Mouse (Mus musculus): ENCODE data around the gene Ubqln1.
"Not testable (repeated sequence)": the region's sequence is repeated elsewhere in the genome, so short reads cannot be mapped to it uniquely, and the experiment has no call there.

The Ubqln1 gene

GRCm38 (mm10) chr13:58149629-58150028, 65.8 kb downstream of the Ubqln1 start:
- DNase-seq, result no peak

GRCm38 (mm10) chr13:58149033-58149558, 66.4 kb downstream of the Ubqln1 start:
- peak in 1 of 2 experiments; percentile 27 for DNase-seq

DNA sequence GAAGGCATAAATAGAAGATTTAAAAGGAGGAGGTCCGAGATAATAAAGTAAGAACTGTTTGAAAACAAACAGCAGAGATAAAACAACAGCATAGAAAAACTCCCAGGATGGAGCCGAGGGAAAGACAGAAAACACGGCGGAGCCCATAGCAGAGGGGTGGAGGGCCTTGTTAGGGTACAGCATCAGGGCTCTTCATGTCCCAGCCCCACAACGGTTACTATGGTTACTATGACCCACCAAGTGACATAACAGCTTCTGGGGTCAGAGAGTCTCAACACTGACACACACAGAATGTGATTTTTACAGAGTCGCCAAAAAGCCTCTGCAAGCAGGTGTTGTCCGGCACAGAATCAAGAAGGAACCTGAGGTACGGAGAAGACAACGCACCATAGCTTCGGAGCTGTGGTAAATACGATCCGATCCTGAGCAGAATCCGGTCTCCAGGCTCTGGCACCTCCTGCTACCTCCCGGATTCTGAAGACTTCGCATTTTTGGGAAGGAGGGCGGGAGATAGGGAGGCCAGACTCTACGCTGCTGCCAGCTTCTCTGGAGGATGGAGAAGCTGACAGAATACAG, 67.1 kb downstream of the Ubqln1 start:
- DNase-seq, result peak; percentile 20 to 25

DNA sequence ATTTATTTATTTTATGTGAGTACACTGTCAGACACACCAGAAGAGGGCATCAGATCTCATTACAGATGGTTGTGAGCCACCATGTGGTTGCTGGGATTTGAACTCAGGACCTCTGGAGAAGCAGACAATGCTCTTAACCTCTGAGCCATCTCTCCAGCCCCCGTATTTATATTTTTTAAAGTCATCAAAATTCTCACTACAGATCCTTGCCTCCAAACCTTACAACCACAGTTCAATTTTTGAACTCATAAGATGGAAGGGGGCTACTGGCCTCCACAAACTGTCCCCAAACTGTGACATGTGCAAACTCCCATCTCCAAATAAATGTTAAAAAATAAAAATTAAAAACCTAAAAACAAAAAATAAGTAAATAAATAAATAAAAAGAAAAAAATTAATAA, 67.7 kb downstream of the Ubqln1 start:
- DNase-seq, result no peak

GRCm38 (mm10) chr13:58146603-58147002, 68.8 kb downstream of the Ubqln1 start:
- DNase-seq, result not testable (repeated sequence)

DNA sequence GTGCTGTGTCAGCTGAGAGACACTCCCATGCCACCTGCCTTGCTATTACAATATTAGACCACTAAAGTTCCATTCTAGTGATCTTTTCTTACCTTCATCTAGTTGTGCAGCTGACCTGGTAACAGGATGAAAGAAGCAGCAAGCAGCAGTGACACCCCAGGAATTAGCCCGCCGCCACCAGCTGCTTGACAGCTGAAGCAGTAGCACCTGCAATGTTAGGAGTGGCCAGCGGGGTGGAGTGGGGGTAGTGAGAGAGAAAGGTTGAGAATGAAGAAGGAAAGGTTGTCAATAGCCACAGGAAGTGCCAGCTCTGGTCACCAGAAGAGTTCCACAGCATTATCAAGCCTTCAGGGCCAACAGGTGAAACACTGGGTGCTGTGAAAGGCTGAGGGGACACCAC, 83.8 kb downstream of the Ubqln1 start:
- DNase-seq, result peak in 1 of 2 experiments; percentile 26

DNA sequence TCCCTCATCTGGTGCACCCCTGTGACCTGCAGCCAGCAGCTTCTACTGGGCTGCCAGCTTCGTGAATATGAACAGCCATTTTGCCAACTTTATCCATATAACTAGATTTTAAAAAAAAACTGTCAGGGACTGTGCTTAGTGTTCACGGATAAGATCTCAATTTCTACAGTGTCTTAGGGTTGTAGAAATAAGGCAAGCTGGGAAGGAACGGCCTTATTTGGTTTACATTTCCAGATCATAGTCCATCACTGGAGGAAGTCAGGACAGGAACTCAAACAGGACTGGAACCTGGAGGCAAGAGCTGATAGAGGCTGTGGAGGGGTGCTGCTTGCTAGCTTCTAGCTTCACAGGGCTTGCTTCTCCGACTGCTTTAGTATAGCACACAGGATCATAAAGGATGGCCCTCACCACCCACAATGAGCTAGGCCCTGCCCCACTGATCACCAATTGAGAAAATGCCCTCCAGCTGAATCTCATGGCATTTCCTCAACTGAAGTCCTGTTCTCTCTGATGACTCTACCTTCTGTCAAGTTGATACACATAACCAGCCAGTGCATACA, 85.7 kb downstream of the Ubqln1 start:
- peak in 1 of 2 experiments; percentile 23 for DNase-seq

- DNase-seq, result peak; percentile 92 to 93
Observed at GRCm38 (mm10) chr13:58128768-58129671, 86.4 kb downstream of the Ubqln1 start.

DNA sequence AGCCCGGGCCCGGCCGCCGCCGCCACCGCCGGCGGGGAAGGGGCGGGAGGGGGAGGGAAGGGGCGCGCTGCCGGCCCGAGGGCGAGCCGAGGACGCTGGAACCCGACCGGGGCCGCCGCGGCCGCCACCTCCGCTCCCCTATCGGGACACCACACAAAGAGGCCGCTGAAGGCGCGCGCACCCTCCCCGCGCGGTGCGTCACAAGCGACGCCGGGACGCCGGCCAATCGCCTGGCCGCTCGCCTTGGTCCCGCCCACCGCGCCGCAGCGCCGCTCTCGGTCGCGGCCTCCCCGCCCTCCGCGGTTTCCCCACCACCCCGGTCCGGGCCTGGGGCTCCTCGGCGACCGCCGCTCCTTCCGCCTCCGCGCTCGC, 87.1 kb downstream of the Ubqln1 start, which contains the start of gene Hnrnpa0:
Gene Hnrnpa0, minus strand, starts transcription at position 161 of the 372 bp plus-strand sequence.
- DNase-seq, result peak; percentile 96 to 98

DNA sequence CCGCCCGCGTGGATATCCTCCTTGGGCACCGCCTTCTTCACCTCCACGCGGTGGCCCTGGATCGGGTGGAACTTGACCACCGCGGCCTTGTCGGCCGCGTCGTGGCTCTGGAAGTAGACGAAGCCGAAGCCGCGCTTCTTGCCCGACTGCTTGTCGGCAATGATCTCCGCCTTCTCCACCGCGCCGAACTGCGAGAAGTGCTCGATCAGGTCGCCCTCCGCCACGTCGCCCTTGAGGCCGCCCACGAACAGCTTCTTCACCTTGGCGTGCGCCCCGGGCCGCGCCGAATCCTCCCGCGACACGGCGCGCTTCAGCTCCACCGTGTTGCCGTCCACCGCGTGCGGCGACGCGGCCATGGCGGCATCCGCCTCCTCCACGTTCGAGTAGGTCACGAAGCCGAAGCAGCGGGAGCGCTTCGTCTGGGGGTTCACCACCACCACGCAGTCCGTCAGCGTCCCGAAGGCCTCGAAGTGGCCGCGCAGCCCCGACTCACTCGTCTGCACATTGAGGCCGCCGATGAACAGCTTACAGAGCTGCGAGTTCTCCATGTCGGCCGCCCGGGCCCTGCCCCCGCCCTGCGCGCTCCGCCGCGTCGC, 87.6 kb downstream of the Ubqln1 start:
- DNase-seq, result no peak

DNA sequence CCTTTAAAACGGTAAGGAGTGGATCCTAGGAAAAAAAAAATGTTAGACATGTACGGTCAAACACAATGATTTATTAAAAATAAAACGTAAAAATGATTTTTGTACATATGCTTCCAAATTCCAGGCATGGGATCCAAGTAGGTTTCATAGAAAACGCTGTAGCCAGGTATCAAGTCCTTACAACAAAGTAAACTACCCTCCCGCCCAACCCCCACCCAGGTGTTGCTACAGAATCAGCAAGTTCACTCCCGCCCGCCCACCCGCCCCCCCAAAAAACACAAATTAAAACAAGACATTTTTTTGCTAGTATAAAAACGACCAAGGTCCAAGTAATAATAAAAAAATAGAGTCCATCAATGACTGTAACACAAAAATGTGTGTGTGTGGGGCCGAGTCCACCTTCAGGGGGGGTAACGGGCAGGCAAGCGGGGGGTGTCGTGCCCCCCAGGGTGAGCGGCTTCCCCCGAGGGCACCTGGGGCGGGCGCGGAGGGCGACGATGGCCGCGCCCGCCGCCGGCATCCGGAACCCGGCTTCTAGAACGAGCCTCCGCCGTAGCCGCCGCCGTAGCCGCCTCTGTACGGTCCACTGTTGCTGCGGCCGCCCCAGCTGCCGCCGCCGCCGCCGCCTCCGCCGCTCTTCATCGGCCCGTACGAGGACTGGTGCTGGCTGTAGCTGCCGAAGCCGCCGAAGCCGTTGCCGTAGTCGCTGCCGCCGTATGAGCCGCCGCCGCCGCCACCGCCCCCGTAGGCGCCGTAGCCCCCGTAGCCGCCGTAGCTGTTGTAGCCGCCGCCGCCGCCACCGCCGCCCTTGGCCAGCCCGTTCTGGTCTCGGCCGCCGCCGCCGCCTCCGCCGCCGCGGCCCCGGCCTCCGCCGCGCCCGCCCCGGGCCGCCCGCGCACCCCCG, 88.3 kb downstream of the Ubqln1 start:
- DNase-seq, result peak in 1 of 2 experiments; percentile 26
